Mouse (Mus musculus): ENCODE data around the gene Plce1. TPM values are rescaled to one million over a fixed set of nuclear protein-coding genes. Genes with fewer than 3 reads are reported as not detected.

Gene Plce1
- polyA plus RNA-seq, 1 experiment from 2014 or later: 0.47 TPM

Other genes with a start within 250 kb of the Plce1 start
- gene Lgi1, start 216.6 kb upstream of the Plce1 start, polyA plus RNA-seq (2015; fragmentation: Nextera tagmentation; extraction: Ambion mirVana): 0.09 and 0.13 TPM in 2 replicates
- 3.7 and 4.4 TPM in 2 replicates for gene Slc35g1, start 85.1 kb upstream of the Plce1 start, polyA plus RNA-seq (2015; fragmentation: Nextera tagmentation; extraction: Ambion mirVana)